Mouse (Mus musculus) spleen, adult 2 months (tissue): Measurements from ENCODE around the gene Pde4d.

Source experiments
- CTCF ChIP-seq: fragments of 200-500 bp; IDR thresholded peaks from 2 replicates; pipeline ENCODE4 v1.5.1; 2011; ENCODE audit warnings: mild to moderate bottlenecking, inconsistent platforms; ENCODE audit not compliant: insufficient read depth, insufficient read length, insufficient replicate concordance; ENCODE audit errors: extremely low read depth
- POLR2A ChIP-seq: fragments of 200-500 bp; IDR thresholded peaks from 2 replicates; pipeline ENCODE4 v1.6.1; 2011; ENCODE audit warnings: low read depth, low read length, inconsistent platforms

DNA sequence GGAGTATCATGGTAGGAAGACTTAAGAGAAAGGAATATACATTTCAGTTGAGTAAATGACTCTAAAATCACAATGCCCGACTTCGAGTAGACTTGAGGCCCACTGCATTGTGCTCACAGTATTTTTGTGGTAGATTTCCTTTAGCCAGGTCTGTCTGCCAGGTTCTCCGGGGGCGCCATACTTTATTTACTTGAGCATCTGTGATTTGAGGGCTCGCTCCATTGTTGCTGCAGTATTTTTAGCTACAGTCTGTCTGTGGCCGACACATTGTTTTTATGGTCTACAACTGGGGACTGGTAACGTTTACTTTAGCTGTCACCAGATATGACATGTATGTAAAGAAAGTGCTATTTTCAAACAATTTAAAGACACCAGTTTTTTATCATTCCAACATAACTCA, 359.4 kb downstream of the Pde4d start:
- no peak for TF ChIP-seq CTCF
- no peak for TF ChIP-seq POLR2A
